Mouse (Mus musculus) spleen, adult 10 weeks (tissue): Measurements from ENCODE around the gene Vmn2r27. TPM values are rescaled to one million over a fixed set of nuclear protein-coding genes. Genes with fewer than 3 reads are reported as not detected.

Experiments used
- polyA plus RNA-seq: library from polyadenylated mRNA; stranded (reverse); fragments of 350-450 nt; fragmentation: Illumina TruSeq; extraction: RNeasy Lipid Tissue Mini Kit (QIAGEN cat#74804); gene quantifications from one replicate; pipeline ENCODE4 v1.2.3, GENCODE M21; 2015; ENCODE audit warnings: low replicate concordance; ENCODE audit not compliant: insufficient read depth

Vmn2r27 gene
- not detected for polyA plus RNA-seq

GRCm38 (mm10) chr6:124231756-124232155, at the start of gene Vmn2r27:
TSS of gene Vmn2r27 (minus strand) at chr6:124231856.

Other genes with a start within 250 kb of the Vmn2r27 start
- gene Vmn2r26, start 207.3 kb downstream of the Vmn2r27 start, polyA plus RNA-seq: not detected
- 28.5 TPM for gene Cd163, start 72.8 kb upstream of the Vmn2r27 start, polyA plus RNA-seq
- 18.1 TPM for gene Pex5, start 183.2 kb upstream of the Vmn2r27 start, polyA plus RNA-seq
- 0.12 TPM for gene Clstn3, start 232.9 kb upstream of the Vmn2r27 start, polyA plus RNA-seq